ENCODE assay signal across 8 mouse cellular contexts in the genomic region with DNA sequence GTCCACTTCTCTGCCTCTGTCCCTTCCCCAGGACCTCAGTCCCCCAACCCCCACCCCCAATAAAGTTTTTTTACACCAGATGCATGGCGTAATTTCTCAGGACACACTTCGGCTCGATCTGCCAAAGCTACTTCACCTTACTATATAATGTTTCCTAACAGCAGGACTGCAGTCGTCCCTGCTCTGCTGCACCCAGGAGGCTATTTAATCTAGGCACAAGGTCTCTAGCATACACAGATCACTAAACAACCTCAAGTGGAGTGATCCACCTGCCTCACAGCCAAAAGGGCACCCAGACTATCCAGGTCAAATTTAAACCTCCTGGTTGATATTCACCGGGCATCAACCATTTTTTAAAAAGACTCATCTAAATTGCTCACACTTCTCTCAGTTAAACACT. TPM values are rescaled to one million over a fixed set of nuclear protein-coding genes. Genes with fewer than 3 reads are reported as not detected.
A peak's percentile ranks its signal among the peaks of the same experiment; 100 is the strongest.
DNase-seq lines count a peak whose midpoint lies in the region; ATAC-seq and TF ChIP-seq lines count a peak whose summit lies in the region.

No protein-coding gene starts in this region.

- H3K9me3 ChIP-seq in heart, embryonic 15.5 days (replicated peaks): no peaks in the 10 kb centered on the region
- no peaks in the 10 kb centered on the region; the same call in 1 of the 2 replicates for H3K9me3 ChIP-seq in heart, embryonic 16.5 days (replicated peaks; ENCODE audit: control insufficient read depth, low read length)
- H3K9me3 ChIP-seq in midbrain, embryonic 10.5 days (replicated peaks): no peaks in the 10 kb centered on the region

- peak overlapping the region; percentile 62 for H3K4me3 ChIP-seq in heart, embryonic 15.5 days
- peak overlapping the region; percentile 73 for H3K4me3 ChIP-seq in bone marrow, adult 2 months (replicated peaks; ENCODE audit: control insufficient read depth, low read depth, low read length)
- H3K4me3 ChIP-seq in heart, embryonic 16.5 days (ENCODE audit: low read length): peak overlapping the region; percentile 56
- peak overlapping the region; percentile 62 for H3K4me3 ChIP-seq in midbrain, embryonic 10.5 days

- no peak for TF ChIP-seq CTCF in bone marrow, adult 2 months (IDR thresholded peaks at IDR 0.05; ENCODE audit: control insufficient read depth, insufficient read depth, low read length)

- peaks cover 7% of the 10 kb centered on the region; the same call in 1 of the 2 replicates for H3K4me1 ChIP-seq in heart, embryonic 15.5 days (replicated peaks)
- no peaks in the 10 kb centered on the region; the same call in 1 of the 2 replicates for H3K4me1 ChIP-seq in bone marrow, adult 2 months (ENCODE audit: control insufficient read depth, insufficient read depth, low read length)
- peaks cover 3% of the 10 kb centered on the region for H3K4me1 ChIP-seq in heart, embryonic 16.5 days (ENCODE audit: control insufficient read depth, insufficient read depth, low read length)
- H3K4me1 ChIP-seq in midbrain, embryonic 10.5 days: peaks cover 7% of the 10 kb centered on the region

- H3K27ac ChIP-seq in heart, embryonic 15.5 days: peak overlapping the region; percentile 95
- peak overlapping the region; percentile 96 for H3K27ac ChIP-seq in bone marrow, adult 2 months (ENCODE audit: control insufficient read depth, insufficient read depth, low read depth, low read length, poor library complexity)
- H3K27ac ChIP-seq in heart, embryonic 16.5 days (ENCODE audit: low read length): peak overlapping the region; percentile 90
- H3K27ac ChIP-seq in midbrain, embryonic 10.5 days (replicated peaks): peak overlapping the region; percentile 86

- no peak for TF ChIP-seq POLR2A in bone marrow, adult 2 months (IDR thresholded peaks at IDR 0.05; ENCODE audit: borderline replicate concordance, control insufficient read depth, low read depth, low read length)

- 22% methylated on average over 5 of the region's 5 CpGs for WGBS in heart, embryonic 15.5 days
- WGBS in bone marrow, adult 2 months: 23% methylated on average over 5 of the region's 5 CpGs
- WGBS in heart, embryonic 16.5 days: 27% methylated on average over 5 of the region's 5 CpGs
- WGBS in midbrain, embryonic 10.5 days: 37% methylated on average over 5 of the region's 5 CpGs

- no peak for ATAC-seq in heart, embryonic 15.5 days (replicated peaks; ENCODE audit: insufficient number of reproducible peaks, insufficient read depth, low FRiP score, low read depth)
- ATAC-seq in heart, embryonic 16.5 days (replicated peaks; ENCODE audit: extremely low read depth, insufficient read depth, low FRiP score): no peak

- no peaks in the 10 kb centered on the region for H3K27me3 ChIP-seq in heart, embryonic 15.5 days
- no peaks in the 10 kb centered on the region for H3K27me3 ChIP-seq in heart, embryonic 16.5 days (ENCODE audit: control insufficient read depth, insufficient read depth, low read length)
- no peaks in the 10 kb centered on the region for H3K27me3 ChIP-seq in midbrain, embryonic 10.5 days (ENCODE audit: low read depth, poor library complexity, severe bottlenecking)

- H3K9ac ChIP-seq in heart, embryonic 15.5 days: peak overlapping the region; percentile 70
- H3K9ac ChIP-seq in heart, embryonic 16.5 days (ENCODE audit: low read length): peak overlapping the region; percentile 53

- no peak for DNase-seq in heart, adult 8-10 months (ENCODE audit: low spot score)
- DNase-seq in midbrain, embryonic 10.5 days (ENCODE audit: low spot score): no peak
- no peak for DNase-seq in ovary, postnatal 10 days (ENCODE audit: low spot score)
- no peak for DNase-seq in spleen, postnatal 10 days (ENCODE audit: low spot score in 2 of 2)
- no peak for DNase-seq in retina, postnatal 1 day

- peak overlapping the region; percentile 91 for H3K4me2 ChIP-seq in heart, embryonic 15.5 days
- H3K4me2 ChIP-seq in heart, embryonic 16.5 days (ENCODE audit: low read depth, low read length): peak overlapping the region; percentile 59

- H3K36me3 ChIP-seq in heart, embryonic 15.5 days: peaks cover 1% of the 10 kb centered on the region; the same call in 1 of the 2 replicates
- H3K36me3 ChIP-seq in heart, embryonic 16.5 days (ENCODE audit: control insufficient read depth, insufficient read depth): no peaks in the 10 kb centered on the region; the same call in 1 of the 2 replicates
- H3K36me3 ChIP-seq in midbrain, embryonic 10.5 days: peaks cover 7% of the 10 kb centered on the region

RNA-seq across cellular contexts. Expression of gene Zfp119b, which starts 3.6 kb away (rescaled TPM):
- polyA plus RNA-seq in heart, embryonic 15.5 days (2015; fragmentation: Nextera tagmentation; extraction: Ambion mirVana): 4.3 and 5.5 TPM in 2 replicates
- 1 to 10 TPM; 2.4 to 3.9 (median 3.1) TPM for total RNA-seq in heart, adult 8-10 months (2022)
- 1.4 TPM in 1 of 2 replicates, not detected in the other for polyA plus RNA-seq in bone marrow, adult 2 months (2011; ENCODE audit: insufficient read depth, insufficient read length, low replicate concordance, missing spikeins)
- 4.9 and 6.5 TPM in 2 replicates for polyA plus RNA-seq in heart, embryonic 16.5 days (2015; fragmentation: Nextera tagmentation; extraction: Ambion mirVana)
- 5.4 and 5.8 TPM in 2 replicates for polyA plus RNA-seq in midbrain, embryonic 10.5 days (2016; fragmentation: Nextera tagmentation; extraction: Ambion mirVana)

RNA-seq across cellular contexts. Expression of gene Ebi3, which starts 6.7 kb away (rescaled TPM):
- polyA plus RNA-seq in heart, embryonic 15.5 days (2015; fragmentation: Nextera tagmentation; extraction: Ambion mirVana): 0.87 and 2.2 TPM in 2 replicates
- total RNA-seq in heart, adult 8-10 months (2022): under 1 TPM; 0.23 to 0.97 (median 0.41) TPM
- 8.5 and 34.4 TPM in 2 replicates for polyA plus RNA-seq in bone marrow, adult 2 months (2011; ENCODE audit: insufficient read depth, insufficient read length, low replicate concordance, missing spikeins)
- polyA plus RNA-seq in heart, embryonic 16.5 days (2015; fragmentation: Nextera tagmentation; extraction: Ambion mirVana): 1.4 and 1.7 TPM in 2 replicates
- polyA plus RNA-seq in midbrain, embryonic 10.5 days (2016; fragmentation: Nextera tagmentation; extraction: Ambion mirVana): 2.1 and 2.3 TPM in 2 replicates

RNA-seq across cellular contexts. Expression of gene Yju2, which starts 13.2 kb away (rescaled TPM):
- 13.9 and 18.2 TPM in 2 replicates for polyA plus RNA-seq in heart, embryonic 15.5 days (2015; fragmentation: Nextera tagmentation; extraction: Ambion mirVana)
- 10 to 100 TPM in 1 of 4 experiments, 1 to 10 TPM in 3; 8.2 to 10.3 (median 9.0) TPM for total RNA-seq in heart, adult 8-10 months (2022)
- 9.3 and 12.3 TPM in 2 replicates for polyA plus RNA-seq in bone marrow, adult 2 months (2011; ENCODE audit: insufficient read depth, insufficient read length, low replicate concordance, missing spikeins)
- polyA plus RNA-seq in heart, embryonic 16.5 days (2015; fragmentation: Nextera tagmentation; extraction: Ambion mirVana): 18.4 and 19.3 TPM in 2 replicates
- 31.0 and 34.0 TPM in 2 replicates for polyA plus RNA-seq in midbrain, embryonic 10.5 days (2016; fragmentation: Nextera tagmentation; extraction: Ambion mirVana)

RNA-seq across cellular contexts. Expression of gene Shd, which starts 24.6 kb away (rescaled TPM):
- 6.6 and 8.7 TPM in 2 replicates for polyA plus RNA-seq in heart, embryonic 15.5 days (2015; fragmentation: Nextera tagmentation; extraction: Ambion mirVana)
- 1 to 10 TPM in 3 of 4 experiments, under 1 TPM in 1; 0.66 to 2.0 (median 1.5) TPM for total RNA-seq in heart, adult 8-10 months (2022)
- polyA plus RNA-seq in bone marrow, adult 2 months (2011; ENCODE audit: insufficient read depth, insufficient read length, low replicate concordance, missing spikeins): 1.6 TPM in 1 of 2 replicates, not detected in the other
- 6.6 and 6.9 TPM in 2 replicates for polyA plus RNA-seq in heart, embryonic 16.5 days (2015; fragmentation: Nextera tagmentation; extraction: Ambion mirVana)
- polyA plus RNA-seq in midbrain, embryonic 10.5 days (2016; fragmentation: Nextera tagmentation; extraction: Ambion mirVana): 68.4 and 103 TPM in 2 replicates

RNA-seq across cellular contexts. Expression of gene Fsd1, which starts 40.6 kb away (rescaled TPM):
- 2.6 and 5.0 TPM in 2 replicates for polyA plus RNA-seq in heart, embryonic 15.5 days (2015; fragmentation: Nextera tagmentation; extraction: Ambion mirVana)
- 1 to 10 TPM in 1 of 4 experiments, under 1 TPM in 1, not detected in 2; 0.52 to 1.6 TPM for total RNA-seq in heart, adult 8-10 months (2022)
- polyA plus RNA-seq in bone marrow, adult 2 months (2011; ENCODE audit: insufficient read depth, insufficient read length, low replicate concordance, missing spikeins): not detected in 2 replicates
- 2.3 and 3.5 TPM in 2 replicates for polyA plus RNA-seq in heart, embryonic 16.5 days (2015; fragmentation: Nextera tagmentation; extraction: Ambion mirVana)
- 78.4 and 95.0 TPM in 2 replicates for polyA plus RNA-seq in midbrain, embryonic 10.5 days (2016; fragmentation: Nextera tagmentation; extraction: Ambion mirVana)
